Mouse (Mus musculus) layer of hippocampus, adult 2 months (tissue): Measurements from ENCODE around the gene Cdk10. TPM values are rescaled to one million over a fixed set of nuclear protein-coding genes. Genes with fewer than 3 reads are reported as not detected.
"Not testable (repeated sequence)": the region's sequence is repeated elsewhere in the genome, so short reads cannot be mapped to it uniquely, and the experiment has no call there.

Experiments used
- DNase-seq, 2 experiments: peaks; one replicate each; pipeline ENCODE4 v3.0.0; 2022; ENCODE audit warnings: low spot score in 2 of 2
- H3K27ac ChIP-seq: fragments of 200-600 bp; 2 replicates; pipeline ENCODE4 v1.8.1; 2022
- H3K4me3 ChIP-seq: fragments of 200-600 bp; 2 replicates; pipeline ENCODE4 v1.8.1; 2022; ENCODE audit warnings: mild to moderate bottlenecking
- CTCF ChIP-seq: fragments of 200-600 bp; conservative IDR thresholded peaks from 2 replicates; pipeline ENCODE4 v1.8.1; 2022; ENCODE audit warnings: antibody characterized with exemption, mild to moderate bottlenecking, moderate library complexity
- total RNA-seq, 2 experiments: library from RNA; stranded (reverse); gene quantifications; 2 replicates each; pipeline ENCODE4 v1.2.3; 2021

The Cdk10 gene
- total RNA-seq, 2 experiments from 2014 or later, result 93.9 to 98.8 TPM

GRCm38 (mm10) chr8:123211876-123212275 is 12.8 kb upstream of the Cdk10 start:
- no peak for DNase-seq
- peak overlapping the region; percentile 84 for H3K4me3 ChIP-seq
- TF ChIP-seq CTCF, result no peak
- H3K27ac ChIP-seq, result peak overlapping the region; percentile 91

- DNase-seq, result peak; percentile 80 to 83
- peak; percentile 86 for TF ChIP-seq CTCF
- H3K27ac ChIP-seq, result peak within 1 kb of the TSS; percentile 91
- H3K4me3 ChIP-seq, result peak within 1 kb of the TSS; percentile 84
These were observed 12.1 kb upstream of the Cdk10 start, which contains the start of the genes Chmp1a and Spata33 for GRCm38 (mm10) chr8:123212321-123213117. Chmp1a (minus strand) TSS chr8:123212763. Spata33 (plus strand) TSS chr8:123212832.

GRCm38 (mm10) chr8:123213118-123213772 is 11.4 kb upstream of the Cdk10 start:
- TF ChIP-seq CTCF, result peak; percentile 1; the same call in 1 of the 2 replicates
- H3K27ac ChIP-seq, result peak overlapping the region; percentile 91

GRCm38 (mm10) chr8:123215430-123215829 is 9.2 kb upstream of the Cdk10 start:
- no peak for TF ChIP-seq CTCF

More at GRCm38 (mm10) chr8:123213118-123213772, 11.4 kb upstream of the Cdk10 start:
- peak overlapping the region; percentile 84 for H3K4me3 ChIP-seq
- no peak for DNase-seq

GRCm38 (mm10) chr8:123220917-123221316 is 3.7 kb upstream of the Cdk10 start:
- H3K4me3 ChIP-seq, result no peak overlapping the region
- TF ChIP-seq CTCF, result no peak
- no peak for DNase-seq
- no peak overlapping the region for H3K27ac ChIP-seq

More at GRCm38 (mm10) chr8:123215430-123215829, 9.2 kb upstream of the Cdk10 start:
- Histone ChIP-seq H3K27ac (no peak overlapping the region), H3K4me3 (no peak overlapping the region)
- no peak for DNase-seq

GRCm38 (mm10) chr8:123228416-123228815 is 3.8 kb downstream of the Cdk10 start:
- Histone ChIP-seq H3K27ac (no peak overlapping the region), H3K4me3 (no peak overlapping the region)
- no peak for TF ChIP-seq CTCF
- DNase-seq, result no peak

- DNase-seq, H3K4me3 ChIP-seq: not testable (repeated sequence)
- H3K27ac ChIP-seq, result peak overlapping the region; percentile 51
These were observed 5.7 kb downstream of the Cdk10 start for GRCm38 (mm10) chr8:123230326-123230725.

GRCm38 (mm10) chr8:123231742-123232141 is 7.1 kb downstream of the Cdk10 start:
- H3K27ac ChIP-seq, result peak overlapping the region; percentile 97; the same call in 1 of the 2 replicates
- DNase-seq, result no peak
- peak; percentile 60 for TF ChIP-seq CTCF
- no peak overlapping the region for H3K4me3 ChIP-seq

- DNase-seq, result no peak
- peak overlapping the region; percentile 97 for H3K27ac ChIP-seq
- no peak for TF ChIP-seq CTCF
- no peak overlapping the region for H3K4me3 ChIP-seq
These were observed 7.9 kb downstream of the Cdk10 start for GRCm38 (mm10) chr8:123232553-123232952.

- H3K4me3 ChIP-seq, result peak overlapping the region; percentile 88
- no peak for DNase-seq
- no peak for TF ChIP-seq CTCF
- H3K27ac ChIP-seq, result peak overlapping the region; percentile 97
These were observed 8.7 kb downstream of the Cdk10 start for GRCm38 (mm10) chr8:123233300-123233699.

GRCm38 (mm10) chr8:123233760-123234159 is 9.1 kb downstream of the Cdk10 start:
- DNase-seq, result no peak

GRCm38 (mm10) chr8:123234918-123235519 is 10.4 kb downstream of the Cdk10 start:
- peak overlapping the region; percentile 88 for H3K4me3 ChIP-seq
- TF ChIP-seq CTCF, result no peak
- peak; percentile 84 for DNase-seq
- H3K27ac ChIP-seq, result peak overlapping the region; percentile 97

More at GRCm38 (mm10) chr8:123233760-123234159, 9.1 kb downstream of the Cdk10 start:
- TF ChIP-seq CTCF, result no peak
- H3K4me3 ChIP-seq, result peak overlapping the region; percentile 88
- H3K27ac ChIP-seq, result peak overlapping the region; percentile 97
